ENCODE assay signal across 8 mouse cellular contexts in genomic region chr1:77516203-77516991, GRCm38 (mm10). TPM values are rescaled to one million over a fixed set of nuclear protein-coding genes. Genes with fewer than 3 reads are reported as not detected.
DNase-seq lines count a peak whose midpoint lies in the region; ATAC-seq and TF ChIP-seq lines count a peak whose summit lies in the region.

No protein-coding gene starts in this region.

- H3K36me3 ChIP-seq in embryonic facial prominence, embryonic 11.5 days (replicated peaks; ENCODE audit: control insufficient read depth, insufficient read depth, low read depth, low read length), result no peaks in the 10 kb centered on the region
- no peaks in the 10 kb centered on the region for H3K36me3 ChIP-seq in kidney, adult 2 months (ENCODE audit: control insufficient read depth, insufficient read depth, low read length)
- no peaks in the 10 kb centered on the region for H3K36me3 ChIP-seq in limb, embryonic 11.5 days (ENCODE audit: control insufficient read depth, insufficient read depth, low read length)
- no peaks in the 10 kb centered on the region for H3K36me3 ChIP-seq in midbrain, embryonic 13.5 days
- no peaks in the 10 kb centered on the region for H3K36me3 ChIP-seq in small intestine, adult 2 months (ENCODE audit: control insufficient read depth, insufficient read depth, low read length)

- H3K27me3 ChIP-seq in embryonic facial prominence, embryonic 11.5 days (ENCODE audit: control insufficient read depth, insufficient read depth, low read length), result no peaks in the 10 kb centered on the region
- no peaks in the 10 kb centered on the region for H3K27me3 ChIP-seq in kidney, adult 2 months (replicated peaks; ENCODE audit: control insufficient read depth, insufficient read depth, low read length)
- no peaks in the 10 kb centered on the region for H3K27me3 ChIP-seq in limb, embryonic 11.5 days (ENCODE audit: control insufficient read depth, insufficient read depth, low read length)
- H3K27me3 ChIP-seq in midbrain, embryonic 13.5 days, result no peaks in the 10 kb centered on the region; the same call in 1 of the 2 replicates
- H3K27me3 ChIP-seq in small intestine, adult 2 months (ENCODE audit: control insufficient read depth, insufficient read depth, low read length), result 0 out of 2 replicates have a peak, but pooled peaks cover 3% of the 10 kb centered on the region

- ATAC-seq in embryonic facial prominence, embryonic 11.5 days (replicated peaks; ENCODE audit: insufficient number of reproducible peaks, low FRiP score, low TSS enrichment, low read depth), result 0 out of 2 replicates have a peak, but pooled peaks have one; percentile 35
- peak; percentile 42; the same call in 1 of the 2 replicates for ATAC-seq in limb, embryonic 11.5 days (ENCODE audit: insufficient number of reproducible peaks, low FRiP score, low TSS enrichment, low read depth)
- peak; percentile 22 for ATAC-seq in midbrain, embryonic 13.5 days
- ATAC-seq in inflammation-experienced regulatory T-cells, adult 6 months, result no peak

- no peaks in the 10 kb centered on the region; the same call in 1 of the 2 replicates for H3K4me1 ChIP-seq in embryonic facial prominence, embryonic 11.5 days (ENCODE audit: control insufficient read depth, insufficient read depth, low read length)
- H3K4me1 ChIP-seq in kidney, adult 2 months (ENCODE audit: control insufficient read depth, insufficient read depth, low read length), result no peaks in the 10 kb centered on the region
- peaks cover 9% of the 10 kb centered on the region for H3K4me1 ChIP-seq in limb, embryonic 11.5 days (ENCODE audit: control insufficient read depth, insufficient read depth, low read length)
- H3K4me1 ChIP-seq in midbrain, embryonic 13.5 days (replicated peaks), result peaks cover 44% of the 10 kb centered on the region
- no peaks in the 10 kb centered on the region; the same call in 1 of the 2 replicates for H3K4me1 ChIP-seq in small intestine, adult 2 months (ENCODE audit: control insufficient read depth, insufficient read depth, insufficient read length, low read length)

- no peak for TF ChIP-seq POLR2A in kidney, adult 2 months (IDR thresholded peaks at IDR 0.05; ENCODE audit: low read depth, low read length)
- no peak for TF ChIP-seq POLR2A in small intestine, adult 2 months (IDR thresholded peaks at IDR 0.05; ENCODE audit: low read depth, low read length)

- H3K27ac ChIP-seq in embryonic facial prominence, embryonic 11.5 days (replicated peaks; ENCODE audit: low read depth, low read length), result no peak overlapping the region
- no peak overlapping the region for H3K27ac ChIP-seq in kidney, adult 2 months (ENCODE audit: insufficient read depth, low read depth, low read length)
- no peak overlapping the region; the same call in 1 of the 2 replicates for H3K27ac ChIP-seq in limb, embryonic 11.5 days (replicated peaks; ENCODE audit: low read depth, low read length)
- peak overlapping the region; percentile 65 for H3K27ac ChIP-seq in midbrain, embryonic 13.5 days
- H3K27ac ChIP-seq in small intestine, adult 2 months (ENCODE audit: insufficient read depth, low read depth, low read length), result no peak overlapping the region

- no peaks in the 10 kb centered on the region for H3K9me3 ChIP-seq in embryonic facial prominence, embryonic 11.5 days (replicated peaks; ENCODE audit: control insufficient read depth, low read length)
- no peaks in the 10 kb centered on the region for H3K9me3 ChIP-seq in limb, embryonic 11.5 days (ENCODE audit: control insufficient read depth, low read length)
- no peaks in the 10 kb centered on the region for H3K9me3 ChIP-seq in midbrain, embryonic 13.5 days

- H3K4me2 ChIP-seq in embryonic facial prominence, embryonic 11.5 days (ENCODE audit: low read depth, low read length), result peak overlapping the region; percentile 95
- peak overlapping the region; percentile 85 for H3K4me2 ChIP-seq in limb, embryonic 11.5 days (ENCODE audit: low read depth, severe bottlenecking)
- H3K4me2 ChIP-seq in midbrain, embryonic 13.5 days (replicated peaks), result peak overlapping the region; percentile 92

- WGBS in embryonic facial prominence, embryonic 11.5 days, result 1% methylated on average over 36 of the region's 36 CpGs
- WGBS in kidney, adult 2 months, result under 1% methylated on average over 36 of the region's 36 CpGs
- WGBS in limb, embryonic 11.5 days, result 1% methylated on average over 36 of the region's 36 CpGs
- under 1% methylated on average over 36 of the region's 36 CpGs for WGBS in midbrain, embryonic 13.5 days
- 2% methylated on average over 36 of the region's 36 CpGs for WGBS in small intestine, adult 2 months

- peak overlapping the region; percentile 73 for H3K4me3 ChIP-seq in embryonic facial prominence, embryonic 11.5 days (ENCODE audit: low read depth, low read length)
- H3K4me3 ChIP-seq in kidney, adult 2 months (ENCODE audit: insufficient read depth, low read depth, low read length), result peak overlapping the region; percentile 64
- peak overlapping the region; percentile 78 for H3K4me3 ChIP-seq in limb, embryonic 11.5 days (ENCODE audit: low read depth, low read length)
- H3K4me3 ChIP-seq in midbrain, embryonic 13.5 days (replicated peaks), result peak overlapping the region; percentile 73
- H3K4me3 ChIP-seq in small intestine, adult 2 months (ENCODE audit: low read depth, low read length), result peak overlapping the region; percentile 84

- peak; percentile 91 to 92 for DNase-seq in adrenal gland, postnatal 36 days
- peak; percentile 94 for DNase-seq in embryonic facial prominence, embryonic 11.5 days (ENCODE audit: low spot score)
- peak; percentile 89 to 97 for DNase-seq in heart, adult 18-20 months
- peak; percentile 97 for DNase-seq in kidney, adult 2 months
- DNase-seq in limb, embryonic 11.5 days (ENCODE audit: low spot score), result peak; percentile 98

- peak; percentile 95 for TF ChIP-seq CTCF in kidney, adult 2 months (conservative IDR thresholded peaks at IDR 0.05; ENCODE audit: insufficient read depth, insufficient read length, low read depth, low read length)
- TF ChIP-seq CTCF in small intestine, adult 2 months (IDR thresholded peaks at IDR 0.05; ENCODE audit: extremely low read depth, insufficient read length, insufficient replicate concordance, low read depth, low read length), result peak; percentile 96

- peak overlapping the region; percentile 60 for H3K9ac ChIP-seq in embryonic facial prominence, embryonic 11.5 days (replicated peaks; ENCODE audit: low read length)
- H3K9ac ChIP-seq in limb, embryonic 11.5 days (ENCODE audit: low read length), result peak overlapping the region; percentile 56
- H3K9ac ChIP-seq in midbrain, embryonic 13.5 days (replicated peaks), result peak overlapping the region; percentile 84

RNA-seq across cellular contexts. Expression of gene Epha4, which starts 1.5 kb away (rescaled TPM):
- total RNA-seq in adrenal gland, postnatal 36 days (2021), result 1 to 10 TPM; 1.7 to 2.3 TPM
- polyA plus RNA-seq in embryonic facial prominence, embryonic 11.5 days (2014; fragmentation: Nextera tagmentation; extraction: Ambion mirVana), result 28.8 and 30.4 TPM in 2 replicates
- total RNA-seq in heart, adult 18-20 months (2021), result 10 to 100 TPM; 45.0 to 48.9 TPM
- 5.1 and 5.2 TPM in 2 replicates for polyA plus RNA-seq in kidney, adult 2 months (2012; rRNA removed)
- polyA plus RNA-seq in limb, embryonic 11.5 days (2014; fragmentation: Nextera tagmentation; extraction: Ambion mirVana), result 41.9 and 52.3 TPM in 2 replicates
- 36.5 and 37.5 TPM in 2 replicates for polyA plus RNA-seq in midbrain, embryonic 13.5 days (2015; fragmentation: Nextera tagmentation; extraction: Ambion mirVana)
- 2.0 and 2.6 TPM in 2 replicates for polyA plus RNA-seq in small intestine, adult 2 months (2012; rRNA removed)
- under 1 TPM in 1 of 3 experiments, not detected in 2; 0.39 TPM for polyA plus RNA-seq in inflammation-experienced regulatory T-cells, adult 6 months (2017; shearing (Covaris generic))
